Mouse (Mus musculus) erythroid progenitor cell, adult 5-6 weeks (primary cell): ENCODE results near the gene Hopx. TPM values are rescaled to one million over a fixed set of nuclear protein-coding genes. Genes with fewer than 3 reads are reported as not detected.

Source experiments
- ATAC-seq: replicated peaks from 2 replicates; pipeline ENCODE4 v1.8.0; 2016; ENCODE audit warnings: moderate number of reproducible peaks, mild to moderate bottlenecking, moderate TSS enrichment, inconsistent platforms; ENCODE audit not compliant: poor library complexity, low FRiP score, severe bottlenecking
- total RNA-seq, 2 experiments: library from RNA; stranded (forward) in 1 of 2; stranded (reverse) in 1 of 2; fragments of 150-400 nt in 1 of 2; fragments of 186-747, 209-891 nt in 1 of 2; gene quantifications; 2 replicates each; pipeline versions ENCODE4 v1.2.3 to v1.2.4; 2015 to 2017; ENCODE audit warnings: low replicate concordance in 2 of 2

The Hopx gene
- total RNA-seq, 2 experiments from 2014 or later: 2.1 TPM; not detected in 1

DNA sequence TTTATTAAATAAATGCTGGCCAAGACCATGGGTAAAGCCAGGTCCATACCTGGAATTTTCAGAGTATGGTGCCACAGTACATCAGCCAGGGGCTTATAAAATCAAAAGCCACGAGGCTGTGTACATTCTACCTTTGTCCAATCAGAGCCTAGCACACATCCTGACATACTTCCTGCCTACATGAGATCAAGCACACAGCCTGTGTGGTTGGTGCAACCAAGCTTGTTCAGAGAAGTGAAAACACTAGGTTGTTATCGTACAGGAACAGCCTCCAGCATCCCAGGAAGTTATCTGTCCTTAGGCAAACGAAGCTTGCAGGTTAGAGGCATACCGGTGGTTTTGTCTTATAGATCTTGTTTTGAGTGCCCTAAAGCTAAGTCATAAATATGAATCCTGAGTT lies 19.5 kb upstream of the Hopx start:
- peak; percentile 92 for ATAC-seq

DNA sequence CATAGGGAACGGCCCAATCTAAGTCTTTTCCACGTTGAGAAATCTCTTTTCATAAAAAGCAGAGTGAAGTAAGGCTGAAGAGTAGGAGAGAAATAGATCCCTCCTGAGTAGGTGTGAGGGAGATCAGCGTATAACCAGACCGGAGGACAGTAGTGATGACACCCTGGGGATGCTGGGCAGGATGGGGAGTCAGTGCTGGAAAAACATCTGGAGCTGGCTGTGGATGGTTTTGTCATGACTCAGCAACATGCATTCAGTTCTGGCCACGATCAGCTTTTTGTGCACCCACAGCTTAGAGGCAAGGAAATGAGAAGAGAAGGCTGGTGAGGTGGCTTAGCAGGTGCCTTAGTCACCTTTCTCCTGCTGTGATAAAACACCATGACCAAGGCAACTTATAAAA lies 19.0 kb upstream of the Hopx start:
- no peak for ATAC-seq

GRCm38 (mm10) chr5:77132457-77133135 lies 17.7 kb upstream of the Hopx start:
- ATAC-seq: no peak

- no peak for ATAC-seq
These were observed 17.0 kb upstream of the Hopx start for GRCm38 (mm10) chr5:77131879-77132278.

GRCm38 (mm10) chr5:77130310-77131020 lies 15.5 kb upstream of the Hopx start:
- ATAC-seq: no peak

DNA sequence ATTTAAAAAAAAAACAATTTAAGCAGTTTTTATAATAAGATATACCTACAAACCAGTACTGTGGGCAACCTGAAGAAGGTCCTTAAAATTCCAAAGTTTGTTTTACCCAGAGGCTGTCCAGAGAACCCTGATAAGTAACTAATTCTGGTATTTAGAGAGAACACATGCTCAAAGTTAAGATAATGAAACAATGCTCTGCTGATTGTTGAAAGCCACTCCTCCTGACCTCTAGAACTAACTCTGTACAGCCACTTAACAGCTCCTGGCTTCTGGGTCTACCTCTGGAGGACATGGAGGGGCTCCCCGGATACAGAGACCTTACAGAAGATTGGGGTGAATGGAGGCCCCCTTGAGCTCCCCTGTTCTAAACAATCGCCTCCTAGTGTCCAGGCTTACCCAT lies 15.0 kb upstream of the Hopx start:
- ATAC-seq: no peak

- no peak for ATAC-seq
These were observed 13.9 kb upstream of the Hopx start for GRCm38 (mm10) chr5:77128854-77129253.

DNA sequence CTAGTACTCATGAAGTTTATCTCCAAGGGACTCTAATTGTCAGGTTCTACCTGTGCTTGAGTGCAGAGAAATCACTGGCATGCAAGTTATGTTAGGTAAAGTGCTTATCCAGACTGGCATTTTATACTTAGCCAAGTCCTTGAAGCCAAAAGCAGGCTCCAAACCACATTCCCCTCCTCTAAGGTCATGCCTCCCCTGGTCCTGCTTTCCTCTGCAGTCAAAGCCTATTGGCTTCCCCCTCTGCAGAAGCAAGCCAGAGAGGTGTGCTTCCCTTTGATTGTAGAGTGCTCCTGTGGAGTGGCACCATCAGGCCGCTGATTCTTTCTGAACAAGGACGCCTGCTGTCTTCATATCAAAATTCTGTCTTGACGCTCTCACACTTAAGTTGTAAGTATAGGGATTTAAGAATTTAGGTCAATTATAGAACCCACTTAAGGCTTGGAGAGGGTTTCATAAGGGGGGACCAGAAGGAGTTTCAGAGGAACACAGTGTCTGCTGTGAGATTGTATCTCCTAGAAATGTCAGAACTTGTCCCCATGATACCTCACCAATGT lies 11.6 kb upstream of the Hopx start:
- ATAC-seq: no peak

- ATAC-seq: peak; percentile 84
These were observed 9.9 kb upstream of the Hopx start for GRCm38 (mm10) chr5:77124817-77125283.

GRCm38 (mm10) chr5:77124165-77124564 lies 9.2 kb upstream of the Hopx start:
- ATAC-seq: no peak

- ATAC-seq: 0 out of 2 replicates have a peak, but pooled peaks have one; percentile 28
These were observed 8.7 kb upstream of the Hopx start for GRCm38 (mm10) chr5:77123597-77123996.

GRCm38 (mm10) chr5:77122254-77123192 lies 7.6 kb upstream of the Hopx start:
- no peak for ATAC-seq

GRCm38 (mm10) chr5:77120701-77121100 lies 5.8 kb upstream of the Hopx start:
- no peak for ATAC-seq

GRCm38 (mm10) chr5:77119475-77120422 lies 4.8 kb upstream of the Hopx start:
- peak; percentile 95 for ATAC-seq

DNA sequence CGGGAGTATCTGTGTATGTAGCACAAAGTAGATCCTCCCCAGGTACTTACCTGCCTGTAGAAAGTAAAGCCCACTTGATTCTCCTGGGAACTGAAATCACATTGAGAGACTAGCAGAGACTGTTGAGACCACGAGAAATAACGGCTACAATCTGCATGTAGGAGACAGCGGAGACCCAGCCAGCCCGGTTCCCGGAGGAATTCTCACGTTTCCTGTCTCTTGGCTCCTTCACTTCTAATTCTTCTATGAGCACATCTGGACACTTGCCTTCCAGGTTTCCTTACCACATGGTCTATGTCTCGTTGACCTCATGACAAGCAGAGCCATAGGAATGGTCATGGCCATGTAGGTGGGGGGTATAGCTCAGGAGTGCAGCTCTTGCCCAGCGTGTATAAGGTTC lies 811 bp upstream of the Hopx start:
- ATAC-seq: no peak

GRCm38 (mm10) chr5:77113773-77114172 lies 1.1 kb downstream of the Hopx start:
- no peak for ATAC-seq

- ATAC-seq: no peak
These were observed 2.9 kb downstream of the Hopx start for GRCm38 (mm10) chr5:77112066-77112465.

GRCm38 (mm10) chr5:77109814-77110213 lies 5.1 kb downstream of the Hopx start:
- no peak for ATAC-seq

GRCm38 (mm10) chr5:77108806-77109205 lies 6.1 kb downstream of the Hopx start:
- ATAC-seq: no peak
